ENCODE assay signal across 8 mouse cellular contexts in genomic region chr9:53594764-53595163, GRCm38 (mm10). TPM values are rescaled to one million over a fixed set of nuclear protein-coding genes. Genes with fewer than 3 reads are reported as not detected.
DNase-seq lines count a peak whose midpoint lies in the region; ATAC-seq and TF ChIP-seq lines count a peak whose summit lies in the region.

No protein-coding gene starts in this region.

- no peaks in the 10 kb centered on the region for H3K79me2 ChIP-seq in MEL (ENCODE audit: control insufficient read depth, insufficient read depth, low read length, poor library complexity)

- no peaks in the 10 kb centered on the region for H3K27me3 ChIP-seq in hindbrain, embryonic 11.5 days (ENCODE audit: control insufficient read depth, insufficient read depth, low read length)
- no peaks in the 10 kb centered on the region for H3K27me3 ChIP-seq in hindbrain, embryonic 12.5 days
- H3K27me3 ChIP-seq in MEL (ENCODE audit: control insufficient read depth in 1 of 2, insufficient read depth in 2 of 2, low read length in 2 of 2) = no peaks in the 10 kb centered on the region

- H3K4me1 ChIP-seq in hindbrain, embryonic 11.5 days (replicated peaks; ENCODE audit: control insufficient read depth, insufficient read depth, low read length) = no peaks in the 10 kb centered on the region
- no peaks in the 10 kb centered on the region for H3K4me1 ChIP-seq in hindbrain, embryonic 12.5 days
- H3K4me1 ChIP-seq in MEL (ENCODE audit: control insufficient read depth in 1 of 2, insufficient read depth in 2 of 2, low read length in 2 of 2) = no peaks in the 10 kb centered on the region

- H3K36me3 ChIP-seq in hindbrain, embryonic 11.5 days (ENCODE audit: control insufficient read depth, insufficient read depth, low read length) = no peaks in the 10 kb centered on the region
- H3K36me3 ChIP-seq in hindbrain, embryonic 12.5 days = peaks cover 18% of the 10 kb centered on the region; the same call in 1 of the 2 replicates
- peaks cover 0 to 4% of the 10 kb centered on the region in 2 experiments; a peak in 2 of 4 replicates for H3K36me3 ChIP-seq in MEL (ENCODE audit: control insufficient read depth in 1 of 2, insufficient read depth in 2 of 2, low read length in 2 of 2)

- WGBS in hindbrain, embryonic 11.5 days = 21% methylated on average over 3 of the region's 3 CpGs
- WGBS in hindbrain, embryonic 12.5 days = 10% methylated on average over 3 of the region's 3 CpGs

- H3K9ac ChIP-seq in hindbrain, embryonic 11.5 days (ENCODE audit: low read depth, low read length) = no peak overlapping the region
- no peak overlapping the region for H3K9ac ChIP-seq in hindbrain, embryonic 12.5 days
- no peak overlapping the region for H3K9ac ChIP-seq in MEL (ENCODE audit: control insufficient read depth, low read depth, low read length, poor library complexity, severe bottlenecking)

- peak; percentile 68 to 72 (median 71) for TF ChIP-seq CTCF in MEL (IDR thresholded peaks at IDR 0.05 in 2 of 3, conservative IDR thresholded peaks at IDR 0.05 in 1 of 3; ENCODE audit: control insufficient read depth in 1 of 3, insufficient read depth in 1 of 3, low read depth in 2 of 3, low read length in 3 of 3, poor library complexity in 1 of 3, severe bottlenecking in 1 of 3)

- TF ChIP-seq RAD21 in MEL (IDR thresholded peaks at IDR 0.05; ENCODE audit: low read depth, low read length) = peak; percentile 44

- no peak for TF ChIP-seq POLR2A in MEL (IDR thresholded peaks at IDR 0.05; ENCODE audit: control insufficient read depth in 1 of 2, insufficient read depth in 1 of 2, low read depth in 1 of 2, low read length in 2 of 2, poor library complexity in 1 of 2)

- no peak overlapping the region for H3K27ac ChIP-seq in hindbrain, embryonic 11.5 days (ENCODE audit: low read depth, low read length)
- no peak overlapping the region for H3K27ac ChIP-seq in hindbrain, embryonic 12.5 days
- no peak overlapping the region for H3K27ac ChIP-seq in MEL (ENCODE audit: control insufficient read depth, low read depth, low read length)

- no peak for TF ChIP-seq EP300 in MEL (IDR thresholded peaks at IDR 0.05; ENCODE audit: low read depth in 1 of 2, low read length in 2 of 2)

- H3K4me2 ChIP-seq in hindbrain, embryonic 11.5 days (replicated peaks; ENCODE audit: low read depth, low read length) = no peak overlapping the region
- H3K4me2 ChIP-seq in hindbrain, embryonic 12.5 days (replicated peaks) = no peak overlapping the region

- ATAC-seq in hindbrain, embryonic 11.5 days (ENCODE audit: low FRiP score) = no peak
- ATAC-seq in hindbrain, embryonic 12.5 days (ENCODE audit: low FRiP score) = no peak
- ATAC-seq in granulocyte monocyte progenitor cell, adult 5-6 weeks (replicated peaks; ENCODE audit: poor library complexity, severe bottlenecking) = peak; percentile 94

- no peak overlapping the region for H3K4me3 ChIP-seq in hindbrain, embryonic 11.5 days (ENCODE audit: low read depth, low read length)
- H3K4me3 ChIP-seq in hindbrain, embryonic 12.5 days = no peak overlapping the region
- H3K4me3 ChIP-seq in MEL (ENCODE audit: control insufficient read depth in 1 of 2, insufficient read depth in 1 of 2, low read depth in 2 of 2, low read length in 2 of 2) = no peak overlapping the region

- DNase-seq in hindbrain, embryonic 11.5 days (ENCODE audit: low spot score) = peak; percentile 77
- DNase-seq in MEL (ENCODE audit: low read depth, low spot score) = peak; percentile 84
- peak; percentile 57 for DNase-seq in cerebellum, adult 9-10 months
- peak; percentile 53 to 55 for DNase-seq in left cerebral cortex, postnatal 25 days (ENCODE audit: low spot score in 2 of 2)
- DNase-seq in natural killer cell, adult 2 months (ENCODE audit: low spot score in 2 of 2) = peak; percentile 62 to 74
- peak; percentile 28 to 46 for DNase-seq in thymus, adult 18-20 months

- intact Hi-C loops in left cerebral cortex, postnatal 25 days (cut with DNase I) = loop anchor here (5.0 kb wide), 1 partner anchor 42 kb away; no protein-coding TSS in a partner anchor

- H3K9me3 ChIP-seq in hindbrain, embryonic 11.5 days (ENCODE audit: control insufficient read depth, low read length) = no peaks in the 10 kb centered on the region
- no peaks in the 10 kb centered on the region for H3K9me3 ChIP-seq in hindbrain, embryonic 12.5 days (replicated peaks)
- H3K9me3 ChIP-seq in MEL (replicated peaks; ENCODE audit: insufficient read depth, low read length) = no peaks in the 10 kb centered on the region

TF ChIP-seq in MEL, 35 proteins besides CTCF, POLR2A, EP300 and RAD21:
- TF ChIP-seq ETS1 (IDR thresholded peaks at IDR 0.05; ENCODE audit: low read depth, low read length) = 0 out of 2 replicates have a peak, but pooled peaks have one; percentile 13
- TF ChIP-seq SIN3A (IDR thresholded peaks at IDR 0.05; ENCODE audit: low read length) = 0 out of 2 replicates have a peak, but pooled peaks have one; percentile 32
- peak; percentile 54; the same call in 1 of the 2 replicates for TF ChIP-seq ZC3H11A (IDR thresholded peaks at IDR 0.05; ENCODE audit: low read depth, low read length)
- no peak for TF ChIP-seq NELFE (IDR thresholded peaks at IDR 0.05; ENCODE audit: low read depth, low read length)
- peak; percentile 67 for TF ChIP-seq SMC3 (IDR thresholded peaks at IDR 0.05; ENCODE audit: low read depth, low read length)
- peak; percentile 59 for TF ChIP-seq MYC (IDR thresholded peaks at IDR 0.05; ENCODE audit: low read depth, low read length)
- no peak for TF ChIP-seq ZMIZ1 (IDR thresholded peaks at IDR 0.05; ENCODE audit: low read depth, low read length)
- TF ChIP-seq MXI1 (IDR thresholded peaks at IDR 0.05; ENCODE audit: low read depth, low read length) = peak; percentile 48; the same call in 1 of the 2 replicates
- TF ChIP-seq TBP (IDR thresholded peaks at IDR 0.05; ENCODE audit: low read depth, low read length) = no peak

RNA-seq across cellular contexts. Expression of gene Acat1, which starts 15.4 kb away (rescaled TPM):
- polyA plus RNA-seq in hindbrain, embryonic 11.5 days (2014; fragmentation: Nextera tagmentation; extraction: Ambion mirVana) = 61.9 and 67.4 TPM in 2 replicates
- polyA plus RNA-seq in hindbrain, embryonic 12.5 days (2016; fragmentation: Nextera tagmentation; extraction: Ambion mirVana) = 82.6 and 103 TPM in 2 replicates
- 41.0 and 41.8 TPM in 2 replicates for total RNA-seq in MEL (2012; rRNA removed)
- polyA plus RNA-seq in MEL (2012; ENCODE audit: insufficient read depth in 1 of 2, insufficient read length in 2 of 2, low read depth in 1 of 2, low replicate concordance in 2 of 2, missing spikeins in 1 of 2) = 100 to 1,000 TPM in 1 of 2 experiments, 10 to 100 TPM in 1; 37.4 to 185 TPM
- 77.9 and 82.3 TPM in 2 replicates for total RNA-seq in granulocyte monocyte progenitor cell, adult 5-6 weeks (2014; fragmentation: Nextera tagmentation)
- 69.8 and 79.4 TPM in 2 replicates for total RNA-seq in granulocyte monocyte progenitor cell, adult 5-6 weeks (2017)
- 10 to 100 TPM; 61.8 TPM for total RNA-seq in left cerebral cortex, postnatal 25 days (2021)

RNA-seq across cellular contexts. Expression of gene Npat, which starts 57.9 kb away (rescaled TPM):
- 20.3 and 21.3 TPM in 2 replicates for polyA plus RNA-seq in hindbrain, embryonic 11.5 days (2014; fragmentation: Nextera tagmentation; extraction: Ambion mirVana)
- polyA plus RNA-seq in hindbrain, embryonic 12.5 days (2016; fragmentation: Nextera tagmentation; extraction: Ambion mirVana) = 16.2 and 20.5 TPM in 2 replicates
- total RNA-seq in MEL (2012; rRNA removed) = 12.5 and 14.1 TPM in 2 replicates
- polyA plus RNA-seq in MEL (2012; ENCODE audit: insufficient read depth in 1 of 2, insufficient read length in 2 of 2, low read depth in 1 of 2, low replicate concordance in 2 of 2, missing spikeins in 1 of 2) = 10 to 100 TPM in 1 of 2 experiments, not detected in 1; 16.4 TPM
- 28.8 and 30.8 TPM in 2 replicates for total RNA-seq in granulocyte monocyte progenitor cell, adult 5-6 weeks (2014; fragmentation: Nextera tagmentation)
- 19.8 and 26.6 TPM in 2 replicates for total RNA-seq in granulocyte monocyte progenitor cell, adult 5-6 weeks (2017)
- 10 to 100 TPM; 17.5 to 20.4 TPM for total RNA-seq in left cerebral cortex, postnatal 25 days (2021)

RNA-seq across cellular contexts. Expression of gene Atm, which starts 58.2 kb away (rescaled TPM):
- 17.9 and 23.3 TPM in 2 replicates for polyA plus RNA-seq in hindbrain, embryonic 11.5 days (2014; fragmentation: Nextera tagmentation; extraction: Ambion mirVana)
- 13.8 and 15.7 TPM in 2 replicates for polyA plus RNA-seq in hindbrain, embryonic 12.5 days (2016; fragmentation: Nextera tagmentation; extraction: Ambion mirVana)
- 16.0 and 18.5 TPM in 2 replicates for total RNA-seq in MEL (2012; rRNA removed)
- 10 to 100 TPM in 1 of 2 experiments, not detected in 1; 21.4 TPM for polyA plus RNA-seq in MEL (2012; ENCODE audit: insufficient read depth in 1 of 2, insufficient read length in 2 of 2, low read depth in 1 of 2, low replicate concordance in 2 of 2, missing spikeins in 1 of 2)
- 34.1 and 53.2 TPM in 2 replicates for total RNA-seq in granulocyte monocyte progenitor cell, adult 5-6 weeks (2014; fragmentation: Nextera tagmentation)
- 39.6 and 57.4 TPM in 2 replicates for total RNA-seq in granulocyte monocyte progenitor cell, adult 5-6 weeks (2017)
- total RNA-seq in left cerebral cortex, postnatal 25 days (2021) = 10 to 100 TPM; 15.3 to 16.8 TPM
